Mouse (Mus musculus): ENCODE measurements at regions not wholly inside any gene's neighbourhood (a gene's known extent, or its start where the extent isn't known, plus 50 kb on each side); places are given as distances from the start of the nearest gene placed in this dataset.
A peak's percentile ranks its signal among the peaks of the same experiment; 100 is the strongest.

- no peak overlapping the region for H3K27ac ChIP-seq
- H3K9ac ChIP-seq = no peak overlapping the region
- H3K9me3 ChIP-seq = no peaks in the 10 kb centered on the region
- no peak overlapping the region for H3K4me2 ChIP-seq
- H3K27me3 ChIP-seq = no peaks in the 10 kb centered on the region
- no peak for ATAC-seq (ENCODE audit: insufficient number of reproducible peaks, low FRiP score, low TSS enrichment, low read depth)
- no peak overlapping the region for H3K4me3 ChIP-seq
- no peaks in the 10 kb centered on the region for H3K36me3 ChIP-seq
- 61% methylated on average over 1 of the region's 1 CpGs for WGBS
- no peaks in the 10 kb centered on the region; the same call in 1 of the 2 replicates for H3K4me1 ChIP-seq
Measured at GRCm38 (mm10) chr14:123219590-123219989, 235.8 kb upstream of the Tmtc4 start.

- Histone ChIP-seq H3K4me1 (no peaks in the 10 kb centered on the region), H3K4me2 (no peak overlapping the region), H3K4me3 (no peak overlapping the region), H3K27ac (no peak overlapping the region), H3K27me3 (no peaks in the 10 kb centered on the region), H3K36me3 (no peaks in the 10 kb centered on the region), H3K9ac (no peak overlapping the region), H3K9me3 (no peaks in the 10 kb centered on the region)
- WGBS = 68% methylated on average over 3 of the region's 3 CpGs
- no peak for ATAC-seq (ENCODE audit: insufficient number of reproducible peaks, low FRiP score, low TSS enrichment, low read depth)
Measured at GRCm38 (mm10) chr14:123210241-123210640, 226.4 kb upstream of the Tmtc4 start.

- ATAC-seq (ENCODE audit: insufficient number of reproducible peaks, low FRiP score, low TSS enrichment, low read depth) = no peak
- 57% methylated on average over 2 of the region's 2 CpGs for WGBS
- Histone ChIP-seq H3K36me3 (no peaks in the 10 kb centered on the region), H3K27ac (no peak overlapping the region), H3K9me3 (no peaks in the 10 kb centered on the region), H3K4me1 (0 out of 2 replicates have a peak, but pooled peaks cover 3% of the 10 kb centered on the region), H3K4me2 (no peak overlapping the region), H3K27me3 (no peaks in the 10 kb centered on the region), H3K9ac (no peak overlapping the region), H3K4me3 (no peak overlapping the region)
Measured at GRCm38 (mm10) chr14:123202848-123203247, 219.0 kb upstream of the Tmtc4 start.

GRCm38 (mm10) chr14:123202313-123202712, 218.5 kb upstream of the Tmtc4 start:
- no peak for ATAC-seq (ENCODE audit: insufficient number of reproducible peaks, low FRiP score, low TSS enrichment, low read depth)
- H3K4me2 ChIP-seq = peak overlapping the region; percentile 11
- no peaks in the 10 kb centered on the region for H3K9me3 ChIP-seq
- peak overlapping the region; percentile 47 for H3K27ac ChIP-seq
- no peaks in the 10 kb centered on the region for H3K36me3 ChIP-seq
- WGBS = 47% methylated on average over 4 of the region's 4 CpGs
- no peak overlapping the region for H3K4me3 ChIP-seq
- H3K27me3 ChIP-seq = no peaks in the 10 kb centered on the region
- H3K9ac ChIP-seq = no peak overlapping the region
- 0 out of 2 replicates have a peak, but pooled peaks cover 3% of the 10 kb centered on the region for H3K4me1 ChIP-seq

- 0 out of 2 replicates have a peak, but pooled peaks cover 3% of the 10 kb centered on the region for H3K4me1 ChIP-seq
- no peak overlapping the region for H3K4me3 ChIP-seq
- H3K4me2 ChIP-seq = peak overlapping the region; percentile 11
- ATAC-seq (ENCODE audit: insufficient number of reproducible peaks, low FRiP score, low TSS enrichment, low read depth) = 0 out of 2 replicates have a peak, but pooled peaks have one; percentile 40
- H3K36me3 ChIP-seq = no peaks in the 10 kb centered on the region
- H3K27ac ChIP-seq = peak overlapping the region; percentile 47
- no peaks in the 10 kb centered on the region for H3K27me3 ChIP-seq
- 37% methylated on average over 14 of the region's 14 CpGs for WGBS
- H3K9ac ChIP-seq = no peak overlapping the region
- H3K9me3 ChIP-seq = no peaks in the 10 kb centered on the region
Measured at GRCm38 (mm10) chr14:123201426-123202274, 217.8 kb upstream of the Tmtc4 start.

- Histone ChIP-seq H3K4me2 (no peak overlapping the region), H3K36me3 (no peaks in the 10 kb centered on the region), H3K27me3 (no peaks in the 10 kb centered on the region), H3K27ac (no peak overlapping the region), H3K4me3 (no peak overlapping the region), H3K9me3 (no peaks in the 10 kb centered on the region), H3K4me1 (0 out of 2 replicates have a peak, but pooled peaks cover 3% of the 10 kb centered on the region), H3K9ac (no peak overlapping the region)
- 46% methylated on average over 3 of the region's 3 CpGs for WGBS
- ATAC-seq (ENCODE audit: insufficient number of reproducible peaks, low FRiP score, low TSS enrichment, low read depth) = no peak
Measured at GRCm38 (mm10) chr14:123199111-123199510, 215.3 kb upstream of the Tmtc4 start.

GRCm38 (mm10) chr14:123192574-123192973, 208.7 kb upstream of the Tmtc4 start:
- Histone ChIP-seq H3K9me3 (no peaks in the 10 kb centered on the region), H3K27ac (no peak overlapping the region), H3K4me1 (no peaks in the 10 kb centered on the region), H3K9ac (no peak overlapping the region), H3K4me3 (no peak overlapping the region), H3K27me3 (no peaks in the 10 kb centered on the region), H3K4me2 (no peak overlapping the region), H3K36me3 (no peaks in the 10 kb centered on the region)
- WGBS = 84% methylated on average over 2 of the region's 2 CpGs
- ATAC-seq (ENCODE audit: insufficient number of reproducible peaks, low FRiP score, low TSS enrichment, low read depth) = no peak

- Histone ChIP-seq H3K4me1 (no peaks in the 10 kb centered on the region), H3K4me3 (no peak overlapping the region), H3K9ac (no peak overlapping the region), H3K4me2 (no peak overlapping the region), H3K27me3 (no peaks in the 10 kb centered on the region), H3K9me3 (no peaks in the 10 kb centered on the region), H3K36me3 (no peaks in the 10 kb centered on the region), H3K27ac (no peak overlapping the region)
- ATAC-seq (ENCODE audit: insufficient number of reproducible peaks, low FRiP score, low TSS enrichment, low read depth) = no peak
Measured at GRCm38 (mm10) chr14:123190729-123191128, 206.9 kb upstream of the Tmtc4 start.

- Histone ChIP-seq H3K9me3 (no peaks in the 10 kb centered on the region), H3K4me2 (no peak overlapping the region), H3K4me1 (no peaks in the 10 kb centered on the region), H3K27me3 (no peaks in the 10 kb centered on the region), H3K36me3 (no peaks in the 10 kb centered on the region), H3K4me3 (no peak overlapping the region), H3K27ac (no peak overlapping the region), H3K9ac (no peak overlapping the region)
- no peak for ATAC-seq (ENCODE audit: insufficient number of reproducible peaks, low FRiP score, low TSS enrichment, low read depth)
- 57% methylated on average over 11 of the region's 11 CpGs for WGBS
Measured at GRCm38 (mm10) chr14:123187270-123188058, 203.6 kb upstream of the Tmtc4 start.

GRCm38 (mm10) chr14:123173183-123173582, 189.3 kb upstream of the Tmtc4 start:
- WGBS = 35% methylated on average over 2 of the region's 2 CpGs
- Histone ChIP-seq H3K36me3 (no peaks in the 10 kb centered on the region), H3K9me3 (no peaks in the 10 kb centered on the region), H3K4me3 (no peak overlapping the region), H3K4me1 (no peaks in the 10 kb centered on the region), H3K9ac (no peak overlapping the region), H3K27me3 (no peaks in the 10 kb centered on the region), H3K4me2 (no peak overlapping the region), H3K27ac (no peak overlapping the region)
- no peak for ATAC-seq (ENCODE audit: insufficient number of reproducible peaks, low FRiP score, low TSS enrichment, low read depth)

- no peak for ATAC-seq (ENCODE audit: insufficient number of reproducible peaks, low FRiP score, low TSS enrichment, low read depth)
- 45% methylated on average over 1 of the region's 1 CpGs for WGBS
- no peak overlapping the region for H3K27ac ChIP-seq
Measured at GRCm38 (mm10) chr14:123171865-123172264, 188.0 kb upstream of the Tmtc4 start.

GRCm38 (mm10) chr14:123163842-123164241, 180.0 kb upstream of the Tmtc4 start:
- H3K9ac ChIP-seq = no peak overlapping the region
- no peak overlapping the region for H3K27ac ChIP-seq
- H3K27me3 ChIP-seq = no peaks in the 10 kb centered on the region; the same call in 1 of the 2 replicates
- WGBS = 58% methylated on average over 4 of the region's 4 CpGs
- ATAC-seq (ENCODE audit: insufficient number of reproducible peaks, low FRiP score, low TSS enrichment, low read depth) = no peak
- H3K4me2 ChIP-seq = no peak overlapping the region
- H3K9me3 ChIP-seq = no peaks in the 10 kb centered on the region
- H3K4me3 ChIP-seq = no peak overlapping the region
- no peaks in the 10 kb centered on the region for H3K4me1 ChIP-seq
- no peaks in the 10 kb centered on the region for H3K36me3 ChIP-seq

More at GRCm38 (mm10) chr14:123171865-123172264, 188.0 kb upstream of the Tmtc4 start:
- no peak overlapping the region for H3K4me3 ChIP-seq
- H3K27me3 ChIP-seq = no peaks in the 10 kb centered on the region
- H3K4me1 ChIP-seq = no peaks in the 10 kb centered on the region
- H3K36me3 ChIP-seq = no peaks in the 10 kb centered on the region
- no peak overlapping the region for H3K9ac ChIP-seq
- no peak overlapping the region for H3K4me2 ChIP-seq
- no peaks in the 10 kb centered on the region for H3K9me3 ChIP-seq

Measured in limb, embryonic 15.5 days (tissue).